Mouse (Mus musculus) liver, embryonic 14 days (tissue): ENCODE measurements around the gene Asphd1. TPM values are rescaled to one million over a fixed set of nuclear protein-coding genes. Genes with fewer than 3 reads are reported as not detected.

Source experiments
- polyA plus RNA-seq: library from polyadenylated mRNA; depleted of rRNA; stranded (reverse); fragments of >200 nt; gene quantifications from 2 replicates; pipeline ENCODE4 v1.2.3, GENCODE M21; 2012; rRNA removed

The Asphd1 gene
- polyA plus RNA-seq: not detected in 2 replicates

DNA sequence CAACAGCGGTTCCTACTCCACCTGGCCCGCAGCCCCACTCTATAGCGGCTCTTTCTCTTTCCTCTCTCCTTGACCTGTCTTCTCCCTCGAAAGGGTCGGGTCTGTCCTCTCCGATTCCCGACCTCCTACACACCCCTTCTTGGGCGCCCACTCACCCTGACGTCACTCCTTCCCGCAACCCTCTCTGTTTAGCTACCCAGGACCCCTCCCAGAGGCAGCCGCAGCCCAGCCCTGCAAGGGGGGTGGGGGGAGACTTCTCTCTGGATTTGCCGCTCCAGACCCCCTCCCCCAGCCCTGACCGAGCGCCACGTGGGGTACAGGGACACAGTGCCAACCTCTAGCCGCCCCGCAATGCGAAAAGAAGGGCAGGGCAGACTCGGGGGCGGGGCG lies at the start of gene Asphd1:
Gene Asphd1, minus strand, starts transcription at position 180 of the 390 bp plus-strand sequence.

DNA sequence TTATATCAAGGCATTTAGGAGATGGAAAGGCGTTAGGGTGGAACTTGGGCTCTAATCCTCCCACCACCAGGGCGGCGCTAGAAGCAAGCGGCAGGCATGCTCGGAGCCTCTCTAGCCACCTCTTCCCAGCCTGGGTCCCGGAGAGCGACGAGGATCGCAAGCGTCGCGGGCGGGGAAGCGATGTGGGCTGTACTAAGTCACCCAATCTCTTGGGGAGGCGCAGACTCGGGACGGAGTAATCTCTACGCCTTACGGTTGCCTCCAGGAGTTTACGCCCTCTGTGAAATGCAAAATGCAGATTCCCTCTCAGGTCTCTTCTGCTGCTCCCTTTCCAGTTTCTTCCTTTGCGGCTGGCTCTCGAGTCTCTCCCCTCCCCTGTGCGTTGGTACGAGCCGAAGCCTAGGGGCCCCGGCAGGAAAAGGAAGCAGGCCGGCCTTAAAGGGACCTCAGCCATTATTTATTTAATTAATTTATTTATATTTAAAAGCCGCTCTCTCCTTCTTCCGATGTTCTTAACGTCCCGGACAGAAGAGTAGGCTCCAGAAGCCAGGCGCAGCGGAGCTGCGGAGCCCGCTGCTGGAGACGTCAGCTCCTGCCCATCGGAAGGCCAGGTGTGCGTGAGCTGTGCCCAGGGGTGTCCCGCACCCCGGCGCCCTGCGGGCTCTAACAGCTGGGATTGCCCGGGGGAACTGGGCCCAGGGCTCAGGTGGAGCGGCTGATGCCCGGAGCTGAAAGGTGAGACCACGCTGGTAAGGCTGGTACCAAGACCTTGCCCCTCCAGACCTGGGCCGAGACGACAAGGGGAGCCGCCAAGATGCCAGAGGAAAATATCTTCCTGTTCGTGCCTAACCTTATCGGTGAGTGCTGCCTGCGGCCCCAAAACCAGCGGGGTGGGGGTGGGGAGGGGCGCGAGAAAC lies 26.8 kb upstream of the Asphd1 start, which contains the start of gene Cdiptos:
Gene Cdiptos, minus strand, starts transcription at position 149 of the 917 bp plus-strand sequence.

DNA sequence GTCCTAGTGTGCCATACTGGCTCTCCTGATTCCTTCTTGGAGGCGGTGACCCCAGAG lies 26.3 kb upstream of the Asphd1 start, which contains the start of gene Cdipt:
Gene Cdipt, plus strand, starts transcription at position 22 of the 57 bp plus-strand sequence.

DNA sequence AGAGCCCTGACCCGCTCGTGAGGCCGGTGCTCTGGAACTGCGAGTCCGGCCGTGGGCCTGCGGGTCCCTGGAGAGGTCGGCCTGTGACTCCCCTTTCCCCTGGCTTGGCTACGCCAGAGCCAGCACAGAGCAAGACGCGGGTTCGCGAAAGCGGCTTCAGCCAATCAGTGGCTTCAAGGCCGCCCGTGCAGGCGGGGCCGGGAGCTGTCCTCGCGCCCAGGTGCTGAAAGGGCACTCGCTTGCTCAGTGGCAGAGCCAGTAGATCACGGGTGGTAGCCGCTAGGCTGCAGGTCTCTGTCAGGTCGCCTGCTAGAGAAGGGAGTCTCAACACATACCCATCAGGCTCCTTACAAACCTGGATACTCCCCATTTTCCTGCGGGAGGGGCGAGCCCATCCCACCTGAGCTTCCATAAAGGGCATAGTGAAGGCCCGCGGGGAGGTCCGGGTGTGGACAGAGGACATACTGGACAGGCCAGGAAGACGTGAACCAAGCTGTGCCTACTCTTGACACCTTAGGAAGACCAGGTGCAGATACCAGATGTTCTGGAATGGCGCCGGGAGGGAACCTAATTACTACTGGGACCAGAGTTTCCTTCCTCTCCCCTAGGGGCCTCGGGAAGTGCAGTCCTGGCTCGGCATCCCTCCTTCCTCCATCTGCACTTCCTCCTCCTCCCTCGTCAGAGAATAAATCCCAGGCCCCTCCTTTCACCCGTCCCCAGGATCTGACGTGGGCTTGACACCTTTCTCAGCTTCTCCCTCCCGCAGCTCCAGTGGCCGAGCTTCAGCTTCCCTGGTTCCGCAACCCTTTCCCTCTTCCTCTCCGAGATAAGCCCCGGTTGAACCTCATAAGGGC lies 638 bp upstream of the Asphd1 start, which contains the start of gene Sez6l2:
Gene Sez6l2, plus strand, starts transcription at position 771 of the 854 bp plus-strand sequence.

DNA sequence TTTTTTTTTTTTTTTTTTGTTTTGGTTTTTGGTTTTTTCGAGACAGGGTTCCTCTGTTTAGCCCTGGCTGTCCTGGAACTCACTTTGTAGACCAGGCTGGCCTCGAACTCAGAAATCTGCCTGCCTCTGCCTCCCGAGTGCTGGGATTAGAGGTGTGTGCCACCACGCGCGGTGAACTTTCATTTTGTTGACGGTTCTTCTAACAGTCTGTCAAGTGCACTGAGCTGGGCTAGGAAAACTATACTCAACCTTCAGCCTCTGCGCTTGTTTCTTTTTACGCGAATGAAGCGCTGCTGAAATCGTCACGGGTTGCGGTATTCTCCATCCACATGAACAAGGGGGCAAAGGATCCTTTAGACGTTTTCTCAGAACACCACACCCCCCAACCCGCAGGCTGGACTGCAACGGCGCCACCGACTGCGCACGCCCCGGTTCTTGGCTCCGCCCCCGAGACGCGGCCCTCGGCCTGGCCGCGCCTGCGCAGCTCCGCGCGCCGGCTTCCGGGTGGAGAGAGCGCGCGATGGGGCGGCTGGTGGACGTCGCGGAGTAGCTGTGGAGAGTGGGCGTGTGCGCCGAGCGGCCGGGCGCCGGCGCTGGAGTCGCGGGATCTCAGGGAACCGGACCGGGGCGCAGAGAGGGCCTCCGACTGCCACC lies 20.9 kb downstream of the Asphd1 start, which contains the start of gene Kctd13:
Gene Kctd13, plus strand, starts transcription at position 496 of the 654 bp plus-strand sequence.

DNA sequence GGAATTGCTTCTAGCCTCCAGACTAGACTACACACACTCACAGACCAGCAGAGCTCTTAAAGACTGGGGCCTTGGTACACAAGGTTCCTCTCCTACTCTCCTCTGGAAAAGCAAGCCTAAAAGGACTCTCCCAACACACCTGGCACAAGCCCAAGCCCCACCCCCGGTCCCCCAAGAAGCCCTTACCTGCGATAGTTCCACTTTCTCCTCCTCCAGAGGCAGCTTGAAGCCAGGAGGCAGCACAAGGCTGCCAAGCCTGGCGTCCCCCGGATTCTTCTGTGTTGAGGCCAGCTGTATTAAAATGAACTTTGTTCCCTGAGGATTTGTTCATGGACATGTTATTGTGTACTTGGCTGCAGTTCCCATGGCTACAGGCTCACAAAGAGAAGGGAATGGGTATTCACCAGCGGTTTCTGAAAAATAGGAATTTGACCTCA lies 26.7 kb downstream of the Asphd1 start, which contains the start of gene Tmem219:
Gene Tmem219, minus strand, starts transcription at position 294 of the 437 bp plus-strand sequence.

Other genes starting within 250 kb of the Asphd1 start
- 44.1 and 60.0 TPM in 2 replicates for gene Coro1a, start 241.8 kb downstream of the Asphd1 start, polyA plus RNA-seq
- 28.0 and 36.0 TPM in 2 replicates for gene Mapk3, start 190.0 kb downstream of the Asphd1 start, polyA plus RNA-seq
- gene Gdpd3, start 183.2 kb downstream of the Asphd1 start, polyA plus RNA-seq: 1.2 and 1.6 TPM in 2 replicates
- gene Ypel3, start 172.6 kb downstream of the Asphd1 start, polyA plus RNA-seq: 58.6 and 66.7 TPM in 2 replicates
- gene Tbx6, start 168.1 kb downstream of the Asphd1 start, polyA plus RNA-seq: 1.0 and 1.3 TPM in 2 replicates
- gene Ppp4c, start 157.1 kb downstream of the Asphd1 start, polyA plus RNA-seq: 74.0 and 86.5 TPM in 2 replicates
- gene Fam57b, start 151.9 kb downstream of the Asphd1 start, polyA plus RNA-seq: 0.09 and 0.13 TPM in 2 replicates
- gene 4930451I11Rik, start 117.9 kb downstream of the Asphd1 start, polyA plus RNA-seq: not detected in 2 replicates
- 0.01 and 0.03 TPM in 2 replicates for gene Doc2a, start 102.2 kb downstream of the Asphd1 start, polyA plus RNA-seq
- gene Hirip3, start 87.6 kb downstream of the Asphd1 start, polyA plus RNA-seq: 58.3 and 79.1 TPM in 2 replicates
- gene Ino80e, start 87.2 kb downstream of the Asphd1 start, polyA plus RNA-seq: 23.2 and 24.6 TPM in 2 replicates
- 15.6 and 17.1 TPM in 2 replicates for gene Taok2, start 64.9 kb downstream of the Asphd1 start, polyA plus RNA-seq
- gene Tmem219, start 26.7 kb downstream of the Asphd1 start, polyA plus RNA-seq: 9.6 and 10.9 TPM in 2 replicates
- 4.2 and 4.6 TPM in 2 replicates for gene Kctd13, start 20.7 kb downstream of the Asphd1 start, polyA plus RNA-seq
- 0.18 and 0.26 TPM in 2 replicates for gene Sez6l2, start 981 bp upstream of the Asphd1 start, polyA plus RNA-seq
- gene Cdipt, start 26.3 kb upstream of the Asphd1 start, polyA plus RNA-seq: 29.7 and 37.0 TPM in 2 replicates
- 0.23 and 0.35 TPM in 2 replicates for gene Cdiptos, start 26.5 kb upstream of the Asphd1 start, polyA plus RNA-seq
- gene Mvp, start 65.0 kb upstream of the Asphd1 start, polyA plus RNA-seq: 4.0 and 4.7 TPM in 2 replicates
- gene Pagr1b, start 66.9 kb upstream of the Asphd1 start, polyA plus RNA-seq: 0.08 TPM in 1 of 2 replicates, not detected in the other
- 10.6 and 17.2 TPM in 2 replicates for gene Pagr1a, start 67.8 kb upstream of the Asphd1 start, polyA plus RNA-seq
- 12.4 and 21.2 TPM in 2 replicates for gene Gm42742, start 71.5 kb upstream of the Asphd1 start, polyA plus RNA-seq
- gene Prrt2, start 71.6 kb upstream of the Asphd1 start, polyA plus RNA-seq: 0.12 and 0.26 TPM in 2 replicates
- 84.8 and 98.3 TPM in 2 replicates for gene Maz, start 77.5 kb upstream of the Asphd1 start, polyA plus RNA-seq
- gene Kif22, start 92.9 kb upstream of the Asphd1 start, polyA plus RNA-seq: 58.9 and 63.9 TPM in 2 replicates
- 0.08 TPM in 1 of 2 replicates, not detected in the other for gene Zg16, start 137.7 kb upstream of the Asphd1 start, polyA plus RNA-seq
- gene AI467606, start 141.8 kb upstream of the Asphd1 start, polyA plus RNA-seq: 4.3 and 5.9 TPM in 2 replicates
- 32.4 and 37.2 TPM in 2 replicates for gene Qprt, start 172.6 kb upstream of the Asphd1 start, polyA plus RNA-seq
- gene Spn, start 188.2 kb upstream of the Asphd1 start, polyA plus RNA-seq: 9.5 and 11.2 TPM in 2 replicates
- 31.0 and 35.9 TPM in 2 replicates for gene Cd2bp2, start 246.5 kb upstream of the Asphd1 start, polyA plus RNA-seq